Mouse (Mus musculus): ENCODE data around the gene Gm2696. TPM values are rescaled to one million over a fixed set of nuclear protein-coding genes. Genes with fewer than 3 reads are reported as not detected.

Gene Gm2696
- polyA plus RNA-seq, 1 experiment from 2014 or later, result not detected

DNA sequence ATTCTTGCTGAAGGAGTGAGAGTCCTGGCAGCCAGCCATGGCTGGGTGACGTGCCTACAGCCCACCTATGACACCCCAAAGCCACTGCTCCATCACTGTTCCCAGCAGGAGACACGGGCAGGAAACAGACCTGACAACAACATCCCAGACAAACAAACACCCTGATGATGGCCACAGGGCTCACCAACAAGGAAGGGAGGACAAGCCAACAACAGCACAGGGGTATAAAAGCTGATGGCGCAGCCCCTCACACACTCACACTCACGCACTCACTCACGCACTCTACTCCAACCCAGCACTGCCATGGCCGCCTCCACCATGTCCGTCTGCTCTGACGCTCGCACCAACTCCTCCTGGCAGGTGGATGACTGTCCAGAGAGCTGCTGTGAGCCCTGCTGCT is 38.1 kb downstream of the Gm2696 start, which contains the start of gene Gm10318:
Gene Gm10318 (plus strand): TSS at position 301 of the 400 bp plus-strand sequence.
- no peak within 1 kb of the TSS for H3K4me3 ChIP-seq
- H3K4me2 ChIP-seq (replicated peaks), result no peak within 1 kb of the TSS
- H3K4me1 ChIP-seq, result no peaks in the 10 kb centered on the region
- H3K27ac ChIP-seq (replicated peaks), result peak within 1 kb of the TSS; percentile 42; the same call in 1 of the 2 replicates
- no peak for ATAC-seq (ENCODE audit: low FRiP score, low read depth)
- no peaks in the 10 kb centered on the region for H3K27me3 ChIP-seq
- WGBS, result 76% methylated on average over 9 of the region's 9 CpGs
- no peak within 1 kb of the TSS for H3K9ac ChIP-seq (replicated peaks)
- no peaks in the 10 kb centered on the region for H3K9me3 ChIP-seq
- no peaks in the 10 kb centered on the region for H3K36me3 ChIP-seq

DNA sequence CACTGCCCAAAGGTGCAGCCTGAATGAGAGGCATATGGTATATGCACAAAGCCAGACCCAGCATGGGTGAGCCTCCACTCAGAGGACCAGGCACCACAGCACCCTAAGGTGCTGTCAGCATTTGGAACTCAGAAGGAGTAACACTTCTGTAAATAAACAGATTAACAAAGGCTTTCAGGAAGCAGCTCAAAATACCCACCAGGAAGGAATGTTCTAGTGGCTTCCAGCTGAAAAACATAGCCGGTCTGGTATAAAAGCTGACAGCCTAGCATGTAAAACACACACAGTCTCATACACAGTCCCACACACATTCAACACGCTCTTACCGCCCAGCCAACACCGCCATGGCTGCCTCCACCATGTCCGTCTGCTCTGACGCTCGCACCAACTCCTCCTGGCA is 47.2 kb downstream of the Gm2696 start, which contains the start of gene Gm3285:
Gene Gm3285 (plus strand): TSS at position 301 of the 400 bp plus-strand sequence.
- ATAC-seq (ENCODE audit: low FRiP score, low read depth), result no peak
- Histone ChIP-seq H3K4me1 (peaks cover 6% of the 10 kb centered on the region; the same call in 1 of the 2 replicates), H3K27ac (replicated peaks) (no peak within 1 kb of the TSS), H3K27me3 (no peaks in the 10 kb centered on the region), H3K9ac (replicated peaks) (no peak within 1 kb of the TSS), H3K9me3 (no peaks in the 10 kb centered on the region), H3K4me2 (replicated peaks) (no peak within 1 kb of the TSS), H3K36me3 (no peaks in the 10 kb centered on the region), H3K4me3 (no peak within 1 kb of the TSS)
- WGBS, result 56% methylated on average over 7 of the region's 7 CpGs

DNA sequence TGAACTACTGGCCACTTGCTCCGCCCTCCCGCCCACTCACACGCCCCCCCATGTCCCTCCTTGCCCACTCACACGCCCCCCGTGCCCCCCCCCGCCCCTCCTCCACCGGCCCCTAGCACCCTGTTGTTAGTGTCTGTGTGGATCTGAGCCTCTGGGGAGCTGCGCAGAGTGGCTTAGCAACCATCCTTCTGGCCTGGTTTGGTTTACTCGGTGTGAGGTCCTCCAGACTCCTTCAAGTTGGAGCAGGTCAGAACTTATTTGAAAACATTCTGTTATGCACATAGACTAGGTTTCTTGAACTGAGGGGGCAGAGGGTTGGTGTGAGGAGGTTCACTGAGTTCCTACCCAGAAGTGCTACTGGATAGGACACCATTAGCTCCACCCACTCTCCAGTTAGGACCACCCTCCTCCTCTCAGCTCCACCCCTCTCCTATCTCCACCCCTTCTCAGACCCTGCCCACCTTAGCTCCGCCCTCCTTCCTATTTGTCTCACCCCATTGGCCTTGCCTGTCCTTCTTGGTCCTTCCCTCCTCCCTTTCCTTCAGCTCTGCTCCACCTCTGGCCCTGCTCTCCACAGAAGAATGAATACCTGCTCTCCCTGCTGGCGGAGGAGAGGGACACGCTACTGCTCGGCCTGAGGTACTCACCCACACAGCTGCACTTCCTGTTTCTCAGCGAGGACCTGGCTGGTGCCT is 49.7 kb downstream of the Gm2696 start:
- peak overlapping the region; percentile 33 for H3K4me2 ChIP-seq (replicated peaks)
- no peaks in the 10 kb centered on the region for H3K27me3 ChIP-seq
- no peaks in the 10 kb centered on the region for H3K36me3 ChIP-seq
- WGBS, result 34% methylated on average over 14 of the region's 14 CpGs
- H3K9ac ChIP-seq (replicated peaks), result peak overlapping the region; percentile 15; the same call in 1 of the 2 replicates
- ATAC-seq (ENCODE audit: low FRiP score, low read depth), result peak; percentile 66; the same call in 1 of the 2 replicates
- H3K9me3 ChIP-seq, result no peaks in the 10 kb centered on the region
- H3K4me1 ChIP-seq, result peaks cover 6% of the 10 kb centered on the region; the same call in 1 of the 2 replicates
- H3K4me3 ChIP-seq, result peak overlapping the region; percentile 19
- H3K27ac ChIP-seq (replicated peaks), result no peak overlapping the region

DNA sequence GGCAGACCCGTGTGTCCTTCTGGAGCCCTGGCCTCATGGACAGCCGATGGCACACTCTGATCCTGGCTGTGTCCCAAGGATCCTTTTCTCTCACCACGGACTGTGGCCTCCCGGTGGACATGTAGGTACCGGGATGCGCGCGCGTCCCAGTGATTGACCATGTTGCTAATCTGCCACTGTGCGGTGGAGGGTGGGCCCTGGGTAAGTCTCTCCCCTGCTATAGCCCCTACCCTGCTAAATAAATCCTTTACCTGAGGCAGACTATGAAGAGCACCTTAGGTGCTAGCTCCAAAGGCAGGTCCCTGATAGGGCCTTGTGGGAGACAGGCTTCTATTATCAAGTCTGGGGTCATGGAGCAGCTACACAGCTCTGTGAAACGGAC is 50.3 kb downstream of the Gm2696 start:
- Histone ChIP-seq H3K27ac (replicated peaks) (no peak overlapping the region), H3K4me3 (peak overlapping the region; percentile 19), H3K9me3 (no peaks in the 10 kb centered on the region), H3K27me3 (no peaks in the 10 kb centered on the region), H3K4me1 (peaks cover 6% of the 10 kb centered on the region; the same call in 1 of the 2 replicates), H3K36me3 (no peaks in the 10 kb centered on the region), H3K9ac (replicated peaks) (peak overlapping the region; percentile 15; the same call in 1 of the 2 replicates), H3K4me2 (replicated peaks) (peak overlapping the region; percentile 33)
- ATAC-seq (ENCODE audit: low FRiP score, low read depth), result no peak
- 40% methylated on average over 11 of the region's 11 CpGs for WGBS

DNA sequence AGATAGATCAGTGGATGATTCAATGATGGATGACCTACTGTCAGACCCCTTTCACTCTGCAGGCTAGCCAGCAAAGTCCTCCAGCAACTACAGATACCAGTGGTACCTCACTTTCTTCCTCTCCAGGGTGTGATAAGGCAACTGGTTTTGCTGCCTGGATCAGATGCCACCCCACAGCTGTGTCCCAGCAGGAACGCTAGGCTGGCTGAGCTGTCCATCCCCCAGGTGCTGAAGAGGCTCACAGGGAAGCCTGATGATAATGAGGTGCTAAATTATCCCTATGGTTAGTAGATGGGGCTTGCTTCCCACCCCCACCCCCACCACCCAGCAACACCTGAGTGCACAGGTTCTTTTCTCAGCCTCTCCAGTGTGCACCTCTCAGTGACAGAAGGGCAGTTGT is 53.1 kb downstream of the Gm2696 start:
- Histone ChIP-seq H3K27ac (replicated peaks) (no peak overlapping the region), H3K27me3 (no peaks in the 10 kb centered on the region), H3K9me3 (no peaks in the 10 kb centered on the region), H3K4me1 (peaks cover 6% of the 10 kb centered on the region; the same call in 1 of the 2 replicates), H3K9ac (replicated peaks) (no peak overlapping the region), H3K36me3 (no peaks in the 10 kb centered on the region), H3K4me3 (no peak overlapping the region), H3K4me2 (replicated peaks) (no peak overlapping the region)
- WGBS, result 25% methylated on average over 1 of the region's 1 CpGs
- no peak for ATAC-seq (ENCODE audit: low FRiP score, low read depth)

DNA sequence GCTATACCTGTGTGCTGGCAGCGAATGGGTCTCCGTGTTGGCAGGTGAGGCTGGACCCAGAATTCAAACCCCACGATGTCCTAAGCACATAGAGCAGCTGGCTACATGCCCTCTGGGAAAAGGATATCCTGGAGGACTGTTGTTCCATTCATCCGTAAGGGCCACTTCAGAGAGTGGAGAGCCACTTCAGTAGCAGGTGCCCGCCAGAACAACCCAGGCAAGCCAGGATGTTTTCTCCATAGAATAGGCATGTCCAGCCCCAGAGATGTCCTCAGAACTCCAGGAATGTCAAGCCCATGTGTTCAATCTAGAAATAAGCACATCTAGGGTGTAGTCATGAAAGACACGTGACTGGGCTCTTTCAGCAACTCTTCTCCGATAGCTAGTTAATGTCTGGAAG is 55.2 kb downstream of the Gm2696 start:
- Histone ChIP-seq H3K27ac (replicated peaks) (no peak overlapping the region), H3K4me1 (peaks cover 3% of the 10 kb centered on the region; the same call in 1 of the 2 replicates), H3K36me3 (no peaks in the 10 kb centered on the region), H3K9ac (replicated peaks) (no peak overlapping the region), H3K9me3 (no peaks in the 10 kb centered on the region), H3K4me2 (replicated peaks) (no peak overlapping the region), H3K4me3 (no peak overlapping the region), H3K27me3 (no peaks in the 10 kb centered on the region)
- ATAC-seq (ENCODE audit: low FRiP score, low read depth), result no peak
- 81% methylated on average over 7 of the region's 7 CpGs for WGBS

DNA sequence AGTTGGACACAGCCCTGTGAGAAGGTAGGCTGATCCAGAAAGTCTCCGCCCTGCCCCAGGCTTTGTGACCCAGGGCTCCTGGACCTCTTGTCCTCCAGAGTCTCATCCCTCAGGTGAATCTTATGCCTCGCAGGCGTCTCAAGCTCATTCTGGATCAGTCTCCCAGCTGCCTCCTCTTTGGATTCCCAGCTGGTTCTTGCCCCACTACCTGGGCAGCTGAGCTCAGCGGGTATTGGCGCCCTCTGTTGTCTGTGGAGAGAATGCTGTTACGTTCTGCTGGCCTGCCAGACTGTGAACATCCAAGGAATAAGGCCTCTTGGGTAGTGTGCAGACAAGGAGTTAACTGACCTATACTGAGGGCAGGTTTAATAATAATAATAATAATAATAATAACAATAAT is 64.5 kb downstream of the Gm2696 start:
- Histone ChIP-seq H3K36me3 (no peaks in the 10 kb centered on the region), H3K4me1 (no peaks in the 10 kb centered on the region), H3K4me2 (replicated peaks) (no peak overlapping the region), H3K9ac (replicated peaks) (no peak overlapping the region), H3K9me3 (no peaks in the 10 kb centered on the region), H3K27me3 (no peaks in the 10 kb centered on the region; the same call in 1 of the 2 replicates), H3K27ac (replicated peaks) (no peak overlapping the region), H3K4me3 (no peak overlapping the region)
- ATAC-seq (ENCODE audit: low FRiP score, low read depth), result no peak
- WGBS, result 61% methylated on average over 6 of the region's 6 CpGs

DNA sequence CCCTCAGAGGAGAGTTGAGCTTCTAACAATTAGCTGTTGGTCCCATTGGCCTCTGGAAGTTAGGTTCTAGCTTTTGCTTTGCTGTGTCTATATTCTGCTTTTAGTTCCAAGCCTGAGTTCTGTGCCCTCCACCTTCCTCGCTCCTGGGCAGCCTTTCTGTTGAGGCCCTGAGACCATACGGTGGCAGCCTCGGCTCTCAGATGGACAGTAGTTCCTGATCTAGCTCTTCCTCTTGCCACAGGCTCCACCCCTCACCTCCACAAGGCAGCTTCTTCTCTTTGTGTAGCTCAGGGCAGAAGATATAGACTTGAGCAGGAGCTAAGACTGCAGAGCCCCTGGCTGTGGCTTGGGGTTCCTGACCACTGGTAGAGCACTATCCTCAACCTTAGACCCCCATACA is 65.8 kb downstream of the Gm2696 start:
- no peaks in the 10 kb centered on the region; the same call in 1 of the 2 replicates for H3K27me3 ChIP-seq
- H3K4me1 ChIP-seq, result no peaks in the 10 kb centered on the region
- H3K36me3 ChIP-seq, result no peaks in the 10 kb centered on the region
- 86% methylated on average over 3 of the region's 3 CpGs for WGBS
- ATAC-seq (ENCODE audit: low FRiP score, low read depth), result no peak
- no peak overlapping the region for H3K4me2 ChIP-seq (replicated peaks)
- no peaks in the 10 kb centered on the region for H3K9me3 ChIP-seq
- no peak overlapping the region for H3K27ac ChIP-seq (replicated peaks)
- no peak overlapping the region for H3K4me3 ChIP-seq
- H3K9ac ChIP-seq (replicated peaks), result no peak overlapping the region

DNA sequence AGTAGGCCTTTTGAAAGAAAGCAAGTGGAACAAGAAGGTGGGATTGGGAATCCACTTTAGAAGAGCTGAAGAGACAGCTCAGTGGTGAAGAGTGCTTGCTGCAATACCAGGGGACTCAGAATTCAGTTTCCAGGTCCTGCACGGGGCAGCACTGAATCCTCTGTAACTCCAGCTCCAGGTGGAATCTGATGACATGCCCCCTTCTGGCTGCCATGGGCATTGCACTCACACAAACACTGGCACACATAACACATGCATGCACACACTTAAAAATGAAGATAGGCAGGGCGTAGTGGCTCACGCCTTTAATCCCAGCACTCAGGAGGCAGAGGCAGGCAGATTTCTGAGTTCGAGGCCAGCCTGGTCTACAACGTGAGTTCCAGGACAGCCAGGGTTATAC is 68.1 kb downstream of the Gm2696 start:
- Histone ChIP-seq H3K4me2 (replicated peaks) (no peak overlapping the region), H3K4me1 (no peaks in the 10 kb centered on the region), H3K4me3 (no peak overlapping the region), H3K9ac (replicated peaks) (no peak overlapping the region), H3K27ac (replicated peaks) (no peak overlapping the region), H3K36me3 (no peaks in the 10 kb centered on the region), H3K9me3 (no peaks in the 10 kb centered on the region), H3K27me3 (no peaks in the 10 kb centered on the region; the same call in 1 of the 2 replicates)
- WGBS, result 85% methylated on average over 5 of the region's 5 CpGs
- no peak for ATAC-seq (ENCODE audit: low FRiP score, low read depth)

Other genes with a start within 250 kb of the Gm2696 start
- gene Pttg1ip, start 233.0 kb upstream of the Gm2696 start, polyA plus RNA-seq (2016; fragmentation: Nextera tagmentation; extraction: Ambion mirVana), result 62.4 and 69.4 TPM in 2 replicates
- 304 and 325 TPM in 2 replicates for gene Sumo3, start 208.6 kb upstream of the Gm2696 start, polyA plus RNA-seq (2016; fragmentation: Nextera tagmentation; extraction: Ambion mirVana)
- 7.7 and 19.3 TPM in 2 replicates for gene Gm49325, start 208.5 kb upstream of the Gm2696 start, polyA plus RNA-seq (2016; fragmentation: Nextera tagmentation; extraction: Ambion mirVana)
- 83.6 and 84.2 TPM in 2 replicates for gene Ube2g2, start 192.4 kb upstream of the Gm2696 start, polyA plus RNA-seq (2016; fragmentation: Nextera tagmentation; extraction: Ambion mirVana)
- 1.2 and 1.4 TPM in 2 replicates for gene Tspear, start 128.1 kb upstream of the Gm2696 start, polyA plus RNA-seq (2016; fragmentation: Nextera tagmentation; extraction: Ambion mirVana)
- gene Gm19402, start 123.9 kb upstream of the Gm2696 start, polyA plus RNA-seq (2016; fragmentation: Nextera tagmentation; extraction: Ambion mirVana), result not detected in 2 replicates
- not detected in 2 replicates for gene Gm9508, start 117.4 kb upstream of the Gm2696 start, polyA plus RNA-seq (2016; fragmentation: Nextera tagmentation; extraction: Ambion mirVana)
- gene Gm10272, start 108.1 kb upstream of the Gm2696 start, polyA plus RNA-seq (2016; fragmentation: Nextera tagmentation; extraction: Ambion mirVana), result not detected in 2 replicates
- not detected in 2 replicates for gene Gm10024, start 103.2 kb upstream of the Gm2696 start, polyA plus RNA-seq (2016; fragmentation: Nextera tagmentation; extraction: Ambion mirVana)
- not detected in 2 replicates for gene Gm10142, start 98.9 kb upstream of the Gm2696 start, polyA plus RNA-seq (2016; fragmentation: Nextera tagmentation; extraction: Ambion mirVana)
- gene Krtap12-1, start 94.1 kb upstream of the Gm2696 start, polyA plus RNA-seq (2016; fragmentation: Nextera tagmentation; extraction: Ambion mirVana), result not detected in 2 replicates
- gene Gm10100, start 88.2 kb upstream of the Gm2696 start, polyA plus RNA-seq (2016; fragmentation: Nextera tagmentation; extraction: Ambion mirVana), result not detected in 2 replicates
- gene Gm18596, start 72.0 kb upstream of the Gm2696 start, polyA plus RNA-seq (2016; fragmentation: Nextera tagmentation; extraction: Ambion mirVana), result not detected in 2 replicates
- gene Gm9736, start 63.3 kb upstream of the Gm2696 start, polyA plus RNA-seq (2016; fragmentation: Nextera tagmentation; extraction: Ambion mirVana), result not detected in 2 replicates
- not detected in 2 replicates for gene Gm3233, start 55.0 kb upstream of the Gm2696 start, polyA plus RNA-seq (2016; fragmentation: Nextera tagmentation; extraction: Ambion mirVana)
- gene Gm3238, start 43.4 kb upstream of the Gm2696 start, polyA plus RNA-seq (2016; fragmentation: Nextera tagmentation; extraction: Ambion mirVana), result not detected in 2 replicates
- gene Gm7138, start 37.7 kb upstream of the Gm2696 start, polyA plus RNA-seq (2016; fragmentation: Nextera tagmentation; extraction: Ambion mirVana), result not detected in 2 replicates
- gene Gm3250, start 32.1 kb upstream of the Gm2696 start, polyA plus RNA-seq (2016; fragmentation: Nextera tagmentation; extraction: Ambion mirVana), result not detected in 2 replicates
- not detected in 2 replicates for gene Gm7137, start 26.5 kb upstream of the Gm2696 start, polyA plus RNA-seq (2016; fragmentation: Nextera tagmentation; extraction: Ambion mirVana)
- gene Gm9639, start 19.6 kb upstream of the Gm2696 start, polyA plus RNA-seq (2016; fragmentation: Nextera tagmentation; extraction: Ambion mirVana), result not detected in 2 replicates
- not detected in 2 replicates for gene Gm19668, start 15.5 kb upstream of the Gm2696 start, polyA plus RNA-seq (2016; fragmentation: Nextera tagmentation; extraction: Ambion mirVana)
- gene Gm9507, start 2.8 kb upstream of the Gm2696 start, polyA plus RNA-seq (2016; fragmentation: Nextera tagmentation; extraction: Ambion mirVana), result not detected in 2 replicates
- not detected in 2 replicates for gene Krtap10-4, start 12.4 kb downstream of the Gm2696 start, polyA plus RNA-seq (2016; fragmentation: Nextera tagmentation; extraction: Ambion mirVana)
- not detected in 2 replicates for gene Krtap10-10, start 21.3 kb downstream of the Gm2696 start, polyA plus RNA-seq (2016; fragmentation: Nextera tagmentation; extraction: Ambion mirVana)
- gene Gm36176, start 32.1 kb downstream of the Gm2696 start, polyA plus RNA-seq (2016; fragmentation: Nextera tagmentation; extraction: Ambion mirVana), result not detected in 2 replicates
- not detected in 2 replicates for gene Gm10318, start 38.2 kb downstream of the Gm2696 start, polyA plus RNA-seq (2016; fragmentation: Nextera tagmentation; extraction: Ambion mirVana)
- gene Gm3285, start 47.3 kb downstream of the Gm2696 start, polyA plus RNA-seq (2016; fragmentation: Nextera tagmentation; extraction: Ambion mirVana), result not detected in 2 replicates
- 5.3 and 5.6 TPM in 2 replicates for gene Lrrc3, start 87.9 kb downstream of the Gm2696 start, polyA plus RNA-seq (2016; fragmentation: Nextera tagmentation; extraction: Ambion mirVana)
- 1.2 and 1.5 TPM in 2 replicates for gene Trpm2, start 155.9 kb downstream of the Gm2696 start, polyA plus RNA-seq (2016; fragmentation: Nextera tagmentation; extraction: Ambion mirVana)
- gene 1810043G02Rik, start 163.8 kb downstream of the Gm2696 start, polyA plus RNA-seq (2016; fragmentation: Nextera tagmentation; extraction: Ambion mirVana), result 32.0 and 32.9 TPM in 2 replicates
- gene Pfkl, start 195.4 kb downstream of the Gm2696 start, polyA plus RNA-seq (2016; fragmentation: Nextera tagmentation; extraction: Ambion mirVana), result 104 and 116 TPM in 2 replicates
- gene Dnmt3l, start 227.3 kb downstream of the Gm2696 start, polyA plus RNA-seq (2016; fragmentation: Nextera tagmentation; extraction: Ambion mirVana), result not detected in 2 replicates
- 0.17 and 0.35 TPM in 2 replicates for gene Aire, start 228.9 kb downstream of the Gm2696 start, polyA plus RNA-seq (2016; fragmentation: Nextera tagmentation; extraction: Ambion mirVana)